Mouse (Mus musculus): ENCODE results near the gene Psmd12. TPM values are rescaled to one million over a fixed set of nuclear protein-coding genes. Genes with fewer than 3 reads are reported as not detected.

Psmd12 gene
- polyA plus RNA-seq, 1 experiment from 2014 or later = 178 TPM

GRCm38 (mm10) chr11:107457282-107457681 lies 22.0 kb upstream of the Psmd12 start:
- Histone ChIP-seq H3K27me3 (ENCODE audit: control insufficient read depth, insufficient read depth, low read length) (no peaks in the 10 kb centered on the region), H3K4me1 (ENCODE audit: control insufficient read depth, insufficient read depth, low read length) (peaks cover 4% of the 10 kb centered on the region; the same call in 1 of the 2 replicates), H3K4me2 (no peak overlapping the region), H3K4me3 (ENCODE audit: low read depth, low read length) (no peak overlapping the region), H3K9me3 (replicated peaks; ENCODE audit: control insufficient read depth, low read length) (no peaks in the 10 kb centered on the region), H3K9ac (ENCODE audit: low read depth, low read length) (no peak overlapping the region), H3K27ac (ENCODE audit: low read depth, low read length) (no peak overlapping the region), H3K36me3 (ENCODE audit: control insufficient read depth, insufficient read depth, low read length) (no peaks in the 10 kb centered on the region)
- no peak for ATAC-seq (replicated peaks; ENCODE audit: insufficient number of reproducible peaks, low FRiP score, low TSS enrichment)
- WGBS (ENCODE audit: insufficient replicate concordance) = 85% methylated on average over 3 of the region's 3 CpGs

GRCm38 (mm10) chr11:107458286-107458685 lies 21.0 kb upstream of the Psmd12 start:
- Histone ChIP-seq H3K4me2 (no peak overlapping the region), H3K27me3 (ENCODE audit: control insufficient read depth, insufficient read depth, low read length) (no peaks in the 10 kb centered on the region), H3K9me3 (replicated peaks; ENCODE audit: control insufficient read depth, low read length) (no peaks in the 10 kb centered on the region), H3K4me3 (ENCODE audit: low read depth, low read length) (no peak overlapping the region), H3K4me1 (ENCODE audit: control insufficient read depth, insufficient read depth, low read length) (peaks cover 4% of the 10 kb centered on the region; the same call in 1 of the 2 replicates), H3K9ac (ENCODE audit: low read depth, low read length) (no peak overlapping the region), H3K36me3 (ENCODE audit: control insufficient read depth, insufficient read depth, low read length) (0 out of 2 replicates have a peak, but pooled peaks cover 1% of the 10 kb centered on the region), H3K27ac (ENCODE audit: low read depth, low read length) (no peak overlapping the region)
- ATAC-seq (replicated peaks; ENCODE audit: insufficient number of reproducible peaks, low FRiP score, low TSS enrichment) = no peak
- WGBS (ENCODE audit: insufficient replicate concordance) = 69% methylated on average over 12 of the region's 12 CpGs

DNA sequence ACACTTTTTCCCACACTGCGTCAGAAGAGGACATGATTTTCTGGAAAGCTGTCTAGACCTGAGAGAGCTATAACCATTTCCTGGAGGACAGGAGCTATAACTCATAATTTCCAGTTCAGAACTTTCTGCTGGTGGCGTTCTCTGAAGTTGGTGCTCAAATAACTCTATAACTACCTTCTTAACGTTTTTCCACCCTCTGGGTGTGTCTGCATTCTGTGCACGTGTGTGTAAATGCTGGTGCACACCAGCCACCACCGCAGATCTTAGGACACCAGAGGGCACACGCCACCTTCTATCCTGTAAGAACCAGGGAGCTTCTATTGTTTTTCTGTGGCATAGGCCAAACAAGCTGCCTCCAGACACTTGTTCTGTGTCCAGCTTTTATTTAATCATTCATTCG lies 20.3 kb upstream of the Psmd12 start:
- no peak overlapping the region for H3K9ac ChIP-seq (ENCODE audit: low read depth, low read length)
- 85% methylated on average over 7 of the region's 7 CpGs for WGBS (ENCODE audit: insufficient replicate concordance)
- H3K4me1 ChIP-seq (ENCODE audit: control insufficient read depth, insufficient read depth, low read length) = peaks cover 4% of the 10 kb centered on the region; the same call in 1 of the 2 replicates
- no peaks in the 10 kb centered on the region for H3K9me3 ChIP-seq (replicated peaks; ENCODE audit: control insufficient read depth, low read length)
- no peaks in the 10 kb centered on the region for H3K27me3 ChIP-seq (ENCODE audit: control insufficient read depth, insufficient read depth, low read length)
- H3K27ac ChIP-seq (ENCODE audit: low read depth, low read length) = no peak overlapping the region
- no peak overlapping the region for H3K4me3 ChIP-seq (ENCODE audit: low read depth, low read length)
- no peak for ATAC-seq (replicated peaks; ENCODE audit: insufficient number of reproducible peaks, low FRiP score, low TSS enrichment)
- 0 out of 2 replicates have a peak, but pooled peaks cover 3% of the 10 kb centered on the region for H3K36me3 ChIP-seq (ENCODE audit: control insufficient read depth, insufficient read depth, low read length)
- no peak overlapping the region for H3K4me2 ChIP-seq

GRCm38 (mm10) chr11:107459828-107460227 lies 19.5 kb upstream of the Psmd12 start:
- H3K27me3 ChIP-seq (ENCODE audit: control insufficient read depth, insufficient read depth, low read length) = no peaks in the 10 kb centered on the region
- peaks cover 4% of the 10 kb centered on the region; the same call in 1 of the 2 replicates for H3K4me1 ChIP-seq (ENCODE audit: control insufficient read depth, insufficient read depth, low read length)
- no peak overlapping the region for H3K4me3 ChIP-seq (ENCODE audit: low read depth, low read length)
- H3K27ac ChIP-seq (ENCODE audit: low read depth, low read length) = no peak overlapping the region
- 0 out of 2 replicates have a peak, but pooled peaks cover 3% of the 10 kb centered on the region for H3K36me3 ChIP-seq (ENCODE audit: control insufficient read depth, insufficient read depth, low read length)
- no peaks in the 10 kb centered on the region for H3K9me3 ChIP-seq (replicated peaks; ENCODE audit: control insufficient read depth, low read length)
- no peak overlapping the region for H3K9ac ChIP-seq (ENCODE audit: low read depth, low read length)
- 76% methylated on average over 7 of the region's 7 CpGs for WGBS (ENCODE audit: insufficient replicate concordance)
- no peak overlapping the region for H3K4me2 ChIP-seq
- ATAC-seq (replicated peaks; ENCODE audit: insufficient number of reproducible peaks, low FRiP score, low TSS enrichment) = no peak

GRCm38 (mm10) chr11:107462478-107462877 lies 16.8 kb upstream of the Psmd12 start:
- H3K27ac ChIP-seq (ENCODE audit: low read depth, low read length) = no peak overlapping the region
- H3K4me2 ChIP-seq = no peak overlapping the region
- no peak overlapping the region for H3K9ac ChIP-seq (ENCODE audit: low read depth, low read length)
- H3K4me1 ChIP-seq (ENCODE audit: control insufficient read depth, insufficient read depth, low read length) = no peaks in the 10 kb centered on the region
- WGBS (ENCODE audit: insufficient replicate concordance) = 87% methylated on average over 3 of the region's 3 CpGs
- H3K4me3 ChIP-seq (ENCODE audit: low read depth, low read length) = no peak overlapping the region
- no peak for ATAC-seq (replicated peaks; ENCODE audit: insufficient number of reproducible peaks, low FRiP score, low TSS enrichment)
- H3K27me3 ChIP-seq (ENCODE audit: control insufficient read depth, insufficient read depth, low read length) = no peaks in the 10 kb centered on the region
- H3K9me3 ChIP-seq (replicated peaks; ENCODE audit: control insufficient read depth, low read length) = no peaks in the 10 kb centered on the region
- H3K36me3 ChIP-seq (ENCODE audit: control insufficient read depth, insufficient read depth, low read length) = 0 out of 2 replicates have a peak, but pooled peaks cover 3% of the 10 kb centered on the region

GRCm38 (mm10) chr11:107463251-107463681 lies 16.0 kb upstream of the Psmd12 start:
- 62% methylated on average over 12 of the region's 12 CpGs for WGBS (ENCODE audit: insufficient replicate concordance)
- peaks cover 4% of the 10 kb centered on the region; the same call in 1 of the 2 replicates for H3K4me1 ChIP-seq (ENCODE audit: control insufficient read depth, insufficient read depth, low read length)
- H3K9me3 ChIP-seq (replicated peaks; ENCODE audit: control insufficient read depth, low read length) = no peaks in the 10 kb centered on the region
- 0 out of 2 replicates have a peak, but pooled peaks cover 3% of the 10 kb centered on the region for H3K36me3 ChIP-seq (ENCODE audit: control insufficient read depth, insufficient read depth, low read length)
- H3K27me3 ChIP-seq (ENCODE audit: control insufficient read depth, insufficient read depth, low read length) = no peaks in the 10 kb centered on the region
- H3K4me3 ChIP-seq (ENCODE audit: low read depth, low read length) = no peak overlapping the region
- H3K9ac ChIP-seq (ENCODE audit: low read depth, low read length) = no peak overlapping the region
- no peak overlapping the region for H3K27ac ChIP-seq (ENCODE audit: low read depth, low read length)
- no peak overlapping the region for H3K4me2 ChIP-seq
- no peak for ATAC-seq (replicated peaks; ENCODE audit: insufficient number of reproducible peaks, low FRiP score, low TSS enrichment)

DNA sequence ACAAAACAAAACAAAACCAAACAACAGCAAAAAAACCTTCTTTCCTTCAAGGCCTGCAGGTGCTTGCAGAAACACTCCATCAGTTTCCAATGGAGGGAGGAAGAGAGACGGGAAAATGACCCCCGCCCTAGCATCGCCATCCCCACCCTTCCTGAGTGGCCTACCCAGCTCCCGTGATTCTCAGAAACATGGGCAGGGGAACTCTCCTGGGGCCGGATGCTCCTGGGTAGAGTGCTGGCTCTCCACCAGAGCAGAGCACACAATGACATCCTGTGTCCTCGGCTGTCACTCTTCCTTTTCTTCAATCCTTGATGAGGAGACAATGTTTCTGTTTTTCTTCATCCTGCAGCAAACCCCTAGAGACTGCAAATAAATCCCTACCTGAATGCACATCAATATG lies 15.1 kb upstream of the Psmd12 start:
- Histone ChIP-seq H3K4me3 (ENCODE audit: low read depth, low read length) (no peak overlapping the region), H3K36me3 (ENCODE audit: control insufficient read depth, insufficient read depth, low read length) (0 out of 2 replicates have a peak, but pooled peaks cover 3% of the 10 kb centered on the region), H3K4me2 (no peak overlapping the region), H3K9ac (ENCODE audit: low read depth, low read length) (no peak overlapping the region), H3K27ac (ENCODE audit: low read depth, low read length) (no peak overlapping the region), H3K27me3 (ENCODE audit: control insufficient read depth, insufficient read depth, low read length) (no peaks in the 10 kb centered on the region), H3K4me1 (ENCODE audit: control insufficient read depth, insufficient read depth, low read length) (peaks cover 6% of the 10 kb centered on the region; the same call in 1 of the 2 replicates), H3K9me3 (replicated peaks; ENCODE audit: control insufficient read depth, low read length) (no peaks in the 10 kb centered on the region)
- ATAC-seq (replicated peaks; ENCODE audit: insufficient number of reproducible peaks, low FRiP score, low TSS enrichment) = no peak
- WGBS (ENCODE audit: insufficient replicate concordance) = 55% methylated on average over 6 of the region's 6 CpGs

- no peak overlapping the region for H3K4me3 ChIP-seq (ENCODE audit: low read depth, low read length)
- no peak overlapping the region for H3K9ac ChIP-seq (ENCODE audit: low read depth, low read length)
- no peak for ATAC-seq (replicated peaks; ENCODE audit: insufficient number of reproducible peaks, low FRiP score, low TSS enrichment)
- H3K9me3 ChIP-seq (replicated peaks; ENCODE audit: control insufficient read depth, low read length) = no peaks in the 10 kb centered on the region
- H3K4me1 ChIP-seq (ENCODE audit: control insufficient read depth, insufficient read depth, low read length) = peaks cover 6% of the 10 kb centered on the region; the same call in 1 of the 2 replicates
- H3K36me3 ChIP-seq (ENCODE audit: control insufficient read depth, insufficient read depth, low read length) = 0 out of 2 replicates have a peak, but pooled peaks cover 3% of the 10 kb centered on the region
- 90% methylated on average over 4 of the region's 4 CpGs for WGBS (ENCODE audit: insufficient replicate concordance)
- no peak overlapping the region for H3K4me2 ChIP-seq
- no peaks in the 10 kb centered on the region for H3K27me3 ChIP-seq (ENCODE audit: control insufficient read depth, insufficient read depth, low read length)
- no peak overlapping the region for H3K27ac ChIP-seq (ENCODE audit: low read depth, low read length)
These were observed 14.2 kb upstream of the Psmd12 start for GRCm38 (mm10) chr11:107465041-107465440.

- 58% methylated on average over 1 of the region's 1 CpGs for WGBS (ENCODE audit: insufficient replicate concordance)
- H3K27me3 ChIP-seq (ENCODE audit: control insufficient read depth, insufficient read depth, low read length) = no peaks in the 10 kb centered on the region
These were observed 13.3 kb upstream of the Psmd12 start for GRCm38 (mm10) chr11:107465969-107466368.

More at GRCm38 (mm10) chr11:107465969-107466368, 13.3 kb upstream of the Psmd12 start:
- H3K36me3 ChIP-seq (ENCODE audit: control insufficient read depth, insufficient read depth, low read length) = 0 out of 2 replicates have a peak, but pooled peaks cover 3% of the 10 kb centered on the region
- no peak for ATAC-seq (replicated peaks; ENCODE audit: insufficient number of reproducible peaks, low FRiP score, low TSS enrichment)
- H3K4me2 ChIP-seq = no peak overlapping the region
- no peak overlapping the region for H3K9ac ChIP-seq (ENCODE audit: low read depth, low read length)
- no peak overlapping the region for H3K27ac ChIP-seq (ENCODE audit: low read depth, low read length)
- no peak overlapping the region for H3K4me3 ChIP-seq (ENCODE audit: low read depth, low read length)
- peaks cover 6% of the 10 kb centered on the region; the same call in 1 of the 2 replicates for H3K4me1 ChIP-seq (ENCODE audit: control insufficient read depth, insufficient read depth, low read length)
- H3K9me3 ChIP-seq (replicated peaks; ENCODE audit: control insufficient read depth, low read length) = no peaks in the 10 kb centered on the region
